Mouse (Mus musculus) frontal cortex, postnatal 10 days (tissue): ENCODE data around the gene Rabl2.

Source experiments
- DNase-seq, 2 experiments: peaks; one replicate each; pipeline ENCODE4 v3.0.0; 2022; ENCODE audit warnings: low spot score in 2 of 2, mixed read lengths in 1 of 2

The Rabl2 gene

GRCm38 (mm10) chr15:89591723-89592455, at the start of gene Rabl2:
Rabl2 (minus strand) TSS chr15:89591923.
- DNase-seq: peak; percentile 77 to 84

GRCm38 (mm10) chr15:89623626-89623959, 31.9 kb upstream of the Rabl2 start:
- DNase-seq: peak; percentile 22 to 72

GRCm38 (mm10) chr15:89622959-89623625, 31.4 kb upstream of the Rabl2 start:
- no peak for DNase-seq

- DNase-seq: peak in 1 of 2 experiments; percentile 60
Observed at GRCm38 (mm10) chr15:89622312-89622958, 30.7 kb upstream of the Rabl2 start.

GRCm38 (mm10) chr15:89607888-89608287, 16.2 kb upstream of the Rabl2 start:
- no peak for DNase-seq

- DNase-seq: no peak
Observed at GRCm38 (mm10) chr15:89607480-89607879, 15.8 kb upstream of the Rabl2 start.

- no peak for DNase-seq
Observed at GRCm38 (mm10) chr15:89605822-89606570, 14.3 kb upstream of the Rabl2 start.

- DNase-seq: no peak
Observed at GRCm38 (mm10) chr15:89592548-89592947, 825 bp upstream of the Rabl2 start.

- DNase-seq: no peak
Observed at GRCm38 (mm10) chr15:89591317-89591716, 406 bp downstream of the Rabl2 start.

GRCm38 (mm10) chr15:89589146-89589545, 2.6 kb downstream of the Rabl2 start:
- no peak for DNase-seq

GRCm38 (mm10) chr15:89585631-89586030, 6.1 kb downstream of the Rabl2 start:
- no peak for DNase-seq

GRCm38 (mm10) chr15:89585101-89585500, 6.6 kb downstream of the Rabl2 start:
- DNase-seq: no peak

GRCm38 (mm10) chr15:89582494-89582893, 9.2 kb downstream of the Rabl2 start:
- DNase-seq: no peak

- no peak for DNase-seq
Observed at GRCm38 (mm10) chr15:89572147-89572546, 19.6 kb downstream of the Rabl2 start.

- no peak for DNase-seq
Observed at GRCm38 (mm10) chr15:89568114-89568513, 23.6 kb downstream of the Rabl2 start, which contains the start of gene Acr. Acr (plus strand) TSS chr15:89568326.

- no peak for DNase-seq
Observed at GRCm38 (mm10) chr15:89559202-89559731, 32.5 kb downstream of the Rabl2 start.

GRCm38 (mm10) chr15:89557996-89558390, 33.7 kb downstream of the Rabl2 start:
- no peak for DNase-seq

- no peak for DNase-seq
Observed at GRCm38 (mm10) chr15:89557179-89557995, 34.3 kb downstream of the Rabl2 start.

GRCm38 (mm10) chr15:89556401-89557178, 35.1 kb downstream of the Rabl2 start:
- DNase-seq: no peak

- DNase-seq: no peak
Observed at GRCm38 (mm10) chr15:89555591-89555990, 36.1 kb downstream of the Rabl2 start.
